Mouse (Mus musculus): ENCODE measurements around the gene Rasip1. TPM values are rescaled to one million over a fixed set of nuclear protein-coding genes. Genes with fewer than 3 reads are reported as not detected.

Gene Rasip1
- polyA plus RNA-seq (2012; rRNA removed) = 7.2 and 11.6 TPM in 2 replicates

DNA sequence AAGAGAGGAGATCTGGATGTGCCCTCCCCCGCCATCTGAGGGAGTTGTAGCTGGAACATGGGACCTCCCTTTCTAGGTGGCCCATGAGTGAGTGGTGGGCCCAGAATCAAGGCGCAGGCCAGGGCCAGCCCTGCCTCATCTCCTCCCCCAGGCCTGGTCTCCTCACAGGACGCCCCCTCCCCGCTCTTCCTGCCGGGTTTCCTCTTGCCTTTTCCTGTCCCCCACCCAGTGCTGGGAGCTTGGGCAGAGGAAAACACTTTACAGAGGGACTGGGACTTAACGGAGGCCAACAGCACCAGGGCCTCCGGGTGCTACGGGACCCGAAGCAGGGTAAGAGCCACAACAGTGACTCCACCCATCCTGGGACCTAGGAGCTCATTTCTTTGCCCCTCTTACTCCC, at the start of gene Rasip1:
Gene Rasip1, plus strand, starts transcription at position 228 of the 400 bp plus-strand sequence.
- Histone ChIP-seq H3K36me3 (ENCODE audit: control insufficient read depth, insufficient read depth, low read length) (no peaks in the 10 kb centered on the region), H3K27me3 (ENCODE audit: control insufficient read depth, insufficient read depth, low read length) (peaks cover 24% of the 10 kb centered on the region), H3K4me1 (ENCODE audit: control insufficient read depth, insufficient read depth, insufficient read length, low read length) (no peaks in the 10 kb centered on the region; the same call in 1 of the 2 replicates), H3K4me3 (ENCODE audit: low read depth, low read length) (peak within 1 kb of the TSS; percentile 59), H3K27ac (ENCODE audit: insufficient read depth, low read depth, low read length) (peak within 1 kb of the TSS; percentile 17)
- no peak for TF ChIP-seq POLR2A (IDR thresholded peaks at IDR 0.05; ENCODE audit: low read depth, low read length)
- no peak for TF ChIP-seq CTCF (IDR thresholded peaks at IDR 0.05; ENCODE audit: extremely low read depth, insufficient read length, insufficient replicate concordance, low read depth, low read length)
- 80% methylated on average over 9 of the region's 9 CpGs for WGBS

DNA sequence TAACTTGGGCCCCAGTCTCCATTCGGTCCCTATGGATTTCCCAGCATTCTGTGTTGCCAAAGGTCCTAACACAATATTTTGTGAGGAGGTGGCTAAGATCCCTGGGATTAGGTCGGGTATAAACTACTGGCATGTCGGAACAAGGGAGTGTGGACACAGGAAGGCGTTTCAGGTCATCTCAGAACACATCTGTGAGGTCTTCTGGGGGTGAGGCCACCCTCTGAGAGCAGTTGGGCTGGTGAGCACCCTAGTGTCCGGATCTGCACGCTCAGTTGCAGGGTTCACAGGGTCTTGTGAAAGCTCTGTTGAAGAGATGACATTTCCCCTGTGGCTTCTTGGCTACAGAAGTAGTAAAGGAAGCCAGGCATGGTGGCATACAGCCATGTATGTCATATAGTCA, 41.4 kb upstream of the Rasip1 start:
- H3K4me1 ChIP-seq (ENCODE audit: control insufficient read depth, insufficient read depth, insufficient read length, low read length) = no peaks in the 10 kb centered on the region; the same call in 1 of the 2 replicates
- no peak overlapping the region for H3K4me3 ChIP-seq (ENCODE audit: low read depth, low read length)
- 95% methylated on average over 6 of the region's 6 CpGs for WGBS
- H3K36me3 ChIP-seq (ENCODE audit: control insufficient read depth, insufficient read depth, low read length) = peaks cover 7% of the 10 kb centered on the region; the same call in 1 of the 2 replicates
- no peaks in the 10 kb centered on the region for H3K27me3 ChIP-seq (ENCODE audit: control insufficient read depth, insufficient read depth, low read length)
- no peak overlapping the region for H3K27ac ChIP-seq (ENCODE audit: insufficient read depth, low read depth, low read length)
- no peak for TF ChIP-seq POLR2A (IDR thresholded peaks at IDR 0.05; ENCODE audit: low read depth, low read length)
- no peak for TF ChIP-seq CTCF (IDR thresholded peaks at IDR 0.05; ENCODE audit: extremely low read depth, insufficient read length, insufficient replicate concordance, low read depth, low read length)

DNA sequence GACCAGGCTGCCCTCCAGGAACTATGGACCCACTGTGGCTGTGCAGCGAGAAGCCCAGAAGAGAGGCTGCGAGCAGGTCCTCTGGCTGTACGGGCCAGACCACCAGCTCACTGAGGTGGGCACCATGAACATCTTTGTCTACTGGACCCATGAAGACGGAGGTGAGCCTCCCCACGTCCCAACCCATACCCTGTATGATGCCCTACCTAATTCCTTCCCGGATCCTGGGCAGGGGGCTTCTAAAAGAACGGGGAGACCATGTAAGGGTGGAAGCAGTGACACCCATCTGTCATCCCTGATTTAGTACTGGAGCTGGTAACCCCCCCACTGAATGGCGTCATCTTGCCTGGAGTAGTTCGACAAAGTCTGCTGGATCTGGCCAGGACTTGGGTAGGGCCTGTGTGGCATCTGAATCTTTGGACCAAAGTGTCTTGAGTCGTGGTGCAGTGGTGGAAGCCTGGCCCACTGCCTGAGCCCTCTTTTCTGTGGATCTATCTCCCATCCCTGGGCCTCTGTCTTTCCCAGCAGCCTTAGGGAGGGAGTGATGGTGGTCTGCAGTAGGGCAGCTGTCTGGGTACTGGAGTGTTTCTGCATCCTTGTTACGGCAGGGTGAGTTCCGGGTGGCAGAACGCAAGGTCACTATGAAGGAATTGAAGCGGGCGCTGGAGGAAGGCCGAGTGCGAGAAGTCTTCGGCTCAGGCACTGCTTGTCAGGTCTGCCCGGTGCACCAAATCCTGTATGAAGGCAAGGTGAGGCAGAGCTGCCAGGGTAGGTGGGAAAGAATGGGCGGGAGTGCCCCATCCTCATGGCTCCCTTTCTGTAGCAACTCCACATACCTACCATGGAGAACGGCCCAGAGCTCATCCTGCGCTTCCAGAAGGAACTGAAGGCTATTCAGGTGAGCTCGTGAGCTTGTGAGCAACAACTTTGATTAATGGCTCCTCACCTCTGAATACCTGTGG, 39.4 kb upstream of the Rasip1 start:
- no peaks in the 10 kb centered on the region; the same call in 1 of the 2 replicates for H3K4me1 ChIP-seq (ENCODE audit: control insufficient read depth, insufficient read depth, insufficient read length, low read length)
- no peaks in the 10 kb centered on the region for H3K27me3 ChIP-seq (ENCODE audit: control insufficient read depth, insufficient read depth, low read length)
- TF ChIP-seq CTCF (IDR thresholded peaks at IDR 0.05; ENCODE audit: extremely low read depth, insufficient read length, insufficient replicate concordance, low read depth, low read length) = no peak
- TF ChIP-seq POLR2A (IDR thresholded peaks at IDR 0.05; ENCODE audit: low read depth, low read length) = no peak
- 94% methylated on average over 23 of the region's 23 CpGs for WGBS
- no peak overlapping the region for H3K4me3 ChIP-seq (ENCODE audit: low read depth, low read length)
- peaks cover 5% of the 10 kb centered on the region; the same call in 1 of the 2 replicates for H3K36me3 ChIP-seq (ENCODE audit: control insufficient read depth, insufficient read depth, low read length)
- no peak overlapping the region for H3K27ac ChIP-seq (ENCODE audit: insufficient read depth, low read depth, low read length)

DNA sequence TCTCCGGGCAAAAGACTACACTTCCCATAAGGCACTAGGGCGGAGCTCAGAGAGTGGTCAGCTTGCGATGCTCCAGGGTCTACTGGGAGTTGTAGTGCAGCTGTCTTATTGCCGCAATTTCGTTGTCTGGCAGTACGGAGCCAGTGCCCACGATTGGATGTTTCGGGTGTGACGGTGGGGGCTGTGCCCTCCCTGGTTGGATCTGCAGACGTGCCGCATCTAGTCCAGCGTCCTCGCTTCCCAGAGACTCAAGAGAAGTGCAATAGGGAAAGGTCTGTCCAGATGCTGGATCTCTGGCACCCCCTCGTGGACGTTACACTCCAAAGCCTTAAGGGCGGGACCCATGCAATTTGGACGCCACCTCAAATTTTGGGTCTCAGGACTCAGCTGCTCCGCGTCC, 38.1 kb upstream of the Rasip1 start:
- TF ChIP-seq POLR2A (IDR thresholded peaks at IDR 0.05; ENCODE audit: low read depth, low read length) (no peak), CTCF (IDR thresholded peaks at IDR 0.05; ENCODE audit: extremely low read depth, insufficient read length, insufficient replicate concordance, low read depth, low read length) (peak; percentile 94)
- no peaks in the 10 kb centered on the region for H3K27me3 ChIP-seq (ENCODE audit: control insufficient read depth, insufficient read depth, low read length)
- peak overlapping the region; percentile 61 for H3K4me3 ChIP-seq (ENCODE audit: low read depth, low read length)
- no peaks in the 10 kb centered on the region; the same call in 1 of the 2 replicates for H3K4me1 ChIP-seq (ENCODE audit: control insufficient read depth, insufficient read depth, insufficient read length, low read length)
- H3K27ac ChIP-seq (ENCODE audit: insufficient read depth, low read depth, low read length) = no peak overlapping the region
- peaks cover 5% of the 10 kb centered on the region; the same call in 1 of the 2 replicates for H3K36me3 ChIP-seq (ENCODE audit: control insufficient read depth, insufficient read depth, low read length)
- WGBS = 4% methylated on average over 19 of the region's 19 CpGs

DNA sequence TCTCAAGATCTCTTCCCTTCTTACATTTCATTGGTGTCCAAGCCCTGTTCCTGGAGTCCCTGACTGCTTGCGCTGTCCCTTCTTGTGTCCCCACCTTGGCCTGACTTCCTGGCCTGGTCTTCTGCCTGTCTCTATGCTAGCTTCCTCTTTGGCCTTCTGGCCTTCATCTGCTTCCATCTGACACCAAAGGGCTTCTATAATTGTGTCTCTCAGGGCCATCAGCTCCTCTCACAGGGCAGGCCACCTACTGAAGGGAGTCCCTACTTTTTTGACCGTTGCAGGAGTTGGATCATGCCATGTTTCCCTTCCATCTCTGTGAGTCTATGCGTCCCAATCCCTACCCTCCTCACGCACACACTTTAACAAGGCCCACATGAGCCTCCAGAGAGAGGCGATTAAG, 37.4 kb upstream of the Rasip1 start:
- no peaks in the 10 kb centered on the region; the same call in 1 of the 2 replicates for H3K4me1 ChIP-seq (ENCODE audit: control insufficient read depth, insufficient read depth, insufficient read length, low read length)
- H3K27ac ChIP-seq (ENCODE audit: insufficient read depth, low read depth, low read length) = no peak overlapping the region
- no peaks in the 10 kb centered on the region for H3K27me3 ChIP-seq (ENCODE audit: control insufficient read depth, insufficient read depth, low read length)
- TF ChIP-seq POLR2A (IDR thresholded peaks at IDR 0.05; ENCODE audit: low read depth, low read length) = no peak
- no peak for TF ChIP-seq CTCF (IDR thresholded peaks at IDR 0.05; ENCODE audit: extremely low read depth, insufficient read length, insufficient replicate concordance, low read depth, low read length)
- H3K36me3 ChIP-seq (ENCODE audit: control insufficient read depth, insufficient read depth, low read length) = 0 out of 2 replicates have a peak, but pooled peaks cover 4% of the 10 kb centered on the region
- 98% methylated on average over 5 of the region's 5 CpGs for WGBS
- no peak overlapping the region for H3K4me3 ChIP-seq (ENCODE audit: low read depth, low read length)

DNA sequence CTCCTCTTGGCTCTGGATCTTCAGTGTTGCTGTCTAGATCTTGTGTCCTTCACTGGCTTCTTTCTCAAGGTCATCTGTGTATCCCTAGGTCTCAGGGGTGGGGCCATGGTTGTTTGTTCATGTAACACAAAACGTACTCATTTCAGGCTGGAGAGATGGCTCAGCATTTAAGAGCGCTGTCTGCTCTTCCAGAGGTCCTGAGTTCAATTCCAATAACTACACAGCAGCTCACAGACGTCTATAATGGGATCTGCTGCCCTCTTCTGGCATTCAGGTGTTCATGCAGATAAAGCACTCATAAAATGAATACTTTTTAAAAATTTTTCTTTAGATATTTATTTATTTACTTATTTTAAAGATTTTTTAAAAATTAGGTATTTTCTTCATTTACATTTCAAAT, 36.4 kb upstream of the Rasip1 start:
- Histone ChIP-seq H3K4me1 (ENCODE audit: control insufficient read depth, insufficient read depth, insufficient read length, low read length) (no peaks in the 10 kb centered on the region; the same call in 1 of the 2 replicates), H3K4me3 (ENCODE audit: low read depth, low read length) (no peak overlapping the region), H3K27me3 (ENCODE audit: control insufficient read depth, insufficient read depth, low read length) (no peaks in the 10 kb centered on the region), H3K27ac (ENCODE audit: insufficient read depth, low read depth, low read length) (no peak overlapping the region), H3K36me3 (ENCODE audit: control insufficient read depth, insufficient read depth, low read length) (0 out of 2 replicates have a peak, but pooled peaks cover 1% of the 10 kb centered on the region)
- TF ChIP-seq POLR2A (IDR thresholded peaks at IDR 0.05; ENCODE audit: low read depth, low read length) = no peak
- TF ChIP-seq CTCF (IDR thresholded peaks at IDR 0.05; ENCODE audit: extremely low read depth, insufficient read length, insufficient replicate concordance, low read depth, low read length) = no peak
- 52% methylated on average over 3 of the region's 3 CpGs for WGBS

DNA sequence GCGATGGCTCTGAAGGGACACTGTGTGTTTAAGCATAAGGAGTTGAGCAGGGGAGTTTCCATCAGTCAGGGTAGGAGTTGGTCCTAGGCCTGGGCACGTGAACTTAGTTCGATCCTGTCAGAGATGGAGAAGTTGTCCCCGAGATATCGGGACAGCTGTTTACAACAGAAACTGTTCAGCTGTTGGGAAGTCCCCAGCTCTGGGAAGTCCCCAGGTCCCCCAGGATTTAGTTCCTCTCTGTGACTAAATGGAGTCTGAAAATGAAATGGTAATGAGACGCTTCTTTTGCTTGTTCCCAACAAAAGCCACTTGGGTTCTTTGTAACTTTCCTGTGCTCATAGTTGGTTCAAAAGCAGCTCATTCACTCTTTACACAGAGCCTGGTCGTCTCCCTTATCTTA, 35.4 kb upstream of the Rasip1 start:
- H3K27me3 ChIP-seq (ENCODE audit: control insufficient read depth, insufficient read depth, low read length) = no peaks in the 10 kb centered on the region
- no peaks in the 10 kb centered on the region for H3K36me3 ChIP-seq (ENCODE audit: control insufficient read depth, insufficient read depth, low read length)
- TF ChIP-seq CTCF (IDR thresholded peaks at IDR 0.05; ENCODE audit: extremely low read depth, insufficient read length, insufficient replicate concordance, low read depth, low read length) = no peak
- no peak for TF ChIP-seq POLR2A (IDR thresholded peaks at IDR 0.05; ENCODE audit: low read depth, low read length)
- WGBS = 40% methylated on average over 7 of the region's 7 CpGs
- H3K4me3 ChIP-seq (ENCODE audit: low read depth, low read length) = no peak overlapping the region
- H3K4me1 ChIP-seq (ENCODE audit: control insufficient read depth, insufficient read depth, insufficient read length, low read length) = no peaks in the 10 kb centered on the region; the same call in 1 of the 2 replicates
- peak overlapping the region; percentile 39 for H3K27ac ChIP-seq (ENCODE audit: insufficient read depth, low read depth, low read length)

All from small intestine, adult 2 months (tissue).